Mouse (Mus musculus) MN1 (cell line): ENCODE data around the gene Acot2.
"Not testable (repeated sequence)": the region's sequence is repeated elsewhere in the genome, so short reads cannot be mapped to it uniquely, and the experiment has no call there.

Experiments used
- DNase-seq: peaks from one replicate; pipeline ENCODE4 v3.0.0-alpha.2; 2016; ENCODE audit warnings: low spot score

The Acot2 gene

GRCm38 (mm10) chr12:83987583-83988441 lies at the start of gene Acot2:
TSS of gene Acot2 (plus strand) at chr12:83987861.
- peak; percentile 90 for DNase-seq

- not testable (repeated sequence) for DNase-seq
Measured at GRCm38 (mm10) chr12:83938592-83938991, 49.1 kb upstream of the Acot2 start.

GRCm38 (mm10) chr12:83939332-83939731 lies 48.3 kb upstream of the Acot2 start:
- no peak for DNase-seq

GRCm38 (mm10) chr12:83940031-83940430 lies 47.6 kb upstream of the Acot2 start:
- DNase-seq: no peak

- DNase-seq: no peak
Measured at GRCm38 (mm10) chr12:83941938-83942337, 45.7 kb upstream of the Acot2 start.

- DNase-seq: peak; percentile 63
Measured at GRCm38 (mm10) chr12:83947260-83947811, 40.3 kb upstream of the Acot2 start.

- DNase-seq: no peak
Measured at GRCm38 (mm10) chr12:83949043-83949442, 38.6 kb upstream of the Acot2 start.

- DNase-seq: no peak
Measured at GRCm38 (mm10) chr12:83949776-83950492, 37.7 kb upstream of the Acot2 start.

GRCm38 (mm10) chr12:83950493-83950839 lies 37.2 kb upstream of the Acot2 start, which contains the start of gene Riox1:
TSS of gene Riox1 (plus strand) at chr12:83950608.
- DNase-seq: peak; percentile 88

- DNase-seq: peak; percentile 26
Measured at GRCm38 (mm10) chr12:83950840-83951701, 36.6 kb upstream of the Acot2 start.

GRCm38 (mm10) chr12:83951711-83952575 lies 35.7 kb upstream of the Acot2 start:
- DNase-seq: no peak

GRCm38 (mm10) chr12:83958278-83958677 lies 29.4 kb upstream of the Acot2 start:
- DNase-seq: no peak

- no peak for DNase-seq
Measured at GRCm38 (mm10) chr12:83965235-83965634, 22.4 kb upstream of the Acot2 start.

- peak; percentile 66 for DNase-seq
Measured at GRCm38 (mm10) chr12:83972117-83972516, 15.5 kb upstream of the Acot2 start.

- DNase-seq: no peak
Measured at GRCm38 (mm10) chr12:83978862-83979261, 8.8 kb upstream of the Acot2 start.

GRCm38 (mm10) chr12:83981615-83982014 lies 6.0 kb upstream of the Acot2 start:
- DNase-seq: no peak

GRCm38 (mm10) chr12:83984752-83985151 lies 2.9 kb upstream of the Acot2 start, which contains the start of gene Heatr4:
TSS of gene Heatr4 (minus strand) at chr12:83984852.
- DNase-seq: no peak

- DNase-seq: no peak
Measured at GRCm38 (mm10) chr12:83987242-83987582, 449 bp upstream of the Acot2 start.

GRCm38 (mm10) chr12:83988483-83988882 lies 822 bp downstream of the Acot2 start:
- DNase-seq: peak; percentile 19

- DNase-seq: no peak
Measured at GRCm38 (mm10) chr12:83989378-83989777, 1.7 kb downstream of the Acot2 start.

GRCm38 (mm10) chr12:83997221-83997620 lies 9.6 kb downstream of the Acot2 start:
- DNase-seq: no peak
